Mouse (Mus musculus): Measurements from ENCODE around the gene P2ry12. TPM values are rescaled to one million over a fixed set of nuclear protein-coding genes. Genes with fewer than 3 reads are reported as not detected.

P2ry12 gene
- polyA plus RNA-seq (2012; ENCODE audit: insufficient read depth, low replicate concordance), result 1.6 TPM in 1 of 2 replicates, not detected in the other

GRCm38 (mm10) chr3:59262704-59263103, at the start of gene P2ry12:
Gene P2ry12 (minus strand): TSS chr3:59262871.
- TF ChIP-seq FLI1 (IDR thresholded peaks at IDR 0.05; ENCODE audit: low read length) (no peak), GATA1 (IDR thresholded peaks at IDR 0.05; ENCODE audit: borderline replicate concordance, low read length) (no peak)

DNA sequence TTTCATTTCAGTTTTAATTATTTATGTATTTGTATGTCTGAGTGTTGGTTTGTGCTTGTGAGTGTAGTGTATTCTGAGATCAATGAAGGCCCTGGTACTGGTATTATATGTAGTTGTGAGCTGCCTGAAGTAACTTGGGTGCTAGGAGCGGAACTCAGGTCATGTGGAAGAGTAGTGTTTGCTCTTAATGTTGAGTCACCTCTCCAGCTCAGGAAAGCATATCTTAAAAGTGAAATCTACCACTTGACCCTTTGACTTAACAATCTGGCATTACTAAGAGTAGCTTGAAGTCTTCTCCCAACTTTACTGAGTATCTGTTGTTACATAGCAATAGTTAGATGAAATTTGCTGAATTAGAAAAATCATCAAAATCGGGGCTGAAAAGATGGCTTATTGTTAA, 42.8 kb upstream of the P2ry12 start:
- Histone ChIP-seq H3K36me3 (replicated peaks; ENCODE audit: low read length) (peaks cover 71% of the 10 kb centered on the region), H3K4me1 (no peaks in the 10 kb centered on the region), H3K4me3 (replicated peaks) (no peak overlapping the region), H3K27me3 (replicated peaks) (no peaks in the 10 kb centered on the region), H3K9me3 (no peaks in the 10 kb centered on the region)
- TF ChIP-seq FLI1 (IDR thresholded peaks at IDR 0.05; ENCODE audit: low read length), result no peak
- no peak for TF ChIP-seq GATA1 (IDR thresholded peaks at IDR 0.05; ENCODE audit: borderline replicate concordance, low read length)

More at GRCm38 (mm10) chr3:59262704-59263103, at the start of gene P2ry12:
- H3K27me3 ChIP-seq (replicated peaks), result no peaks in the 10 kb centered on the region
- peaks cover 100% of the 10 kb centered on the region for H3K36me3 ChIP-seq (replicated peaks; ENCODE audit: low read length)
- H3K9me3 ChIP-seq, result no peaks in the 10 kb centered on the region
- peaks cover 22% of the 10 kb centered on the region for H3K4me1 ChIP-seq
- no peak within 1 kb of the TSS for H3K4me3 ChIP-seq (replicated peaks)

GRCm38 (mm10) chr3:59304944-59305343, 42.3 kb upstream of the P2ry12 start:
- H3K36me3 ChIP-seq (replicated peaks; ENCODE audit: low read length), result peaks cover 71% of the 10 kb centered on the region
- no peak for TF ChIP-seq GATA1 (IDR thresholded peaks at IDR 0.05; ENCODE audit: borderline replicate concordance, low read length)
- no peak for TF ChIP-seq FLI1 (IDR thresholded peaks at IDR 0.05; ENCODE audit: low read length)
- no peaks in the 10 kb centered on the region for H3K27me3 ChIP-seq (replicated peaks)
- no peaks in the 10 kb centered on the region for H3K9me3 ChIP-seq
- no peak overlapping the region for H3K4me3 ChIP-seq (replicated peaks)
- H3K4me1 ChIP-seq, result no peaks in the 10 kb centered on the region

DNA sequence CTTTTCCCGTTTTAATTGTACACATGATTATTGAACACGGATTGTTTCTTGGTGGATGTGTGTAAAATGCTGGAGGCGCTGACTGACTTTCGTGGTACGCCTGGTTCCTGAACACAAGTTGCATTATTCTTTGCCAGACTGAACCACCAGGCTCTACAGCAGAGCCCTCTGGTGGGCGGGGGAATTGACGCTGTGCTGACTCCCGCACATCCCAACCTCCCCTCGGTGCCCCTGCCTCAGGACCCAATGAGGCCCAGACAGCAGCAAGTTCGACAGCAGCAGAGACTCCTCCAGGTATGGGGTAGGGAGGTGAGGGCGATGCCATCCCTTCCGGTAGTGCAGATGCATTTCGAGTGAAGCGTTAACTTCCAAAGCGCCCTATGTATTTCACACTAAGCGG, 35.0 kb upstream of the P2ry12 start:
- no peak overlapping the region for H3K4me3 ChIP-seq (replicated peaks)
- TF ChIP-seq GATA1 (IDR thresholded peaks at IDR 0.05; ENCODE audit: borderline replicate concordance, low read length), result no peak
- H3K36me3 ChIP-seq (replicated peaks; ENCODE audit: low read length), result peaks cover 86% of the 10 kb centered on the region
- no peaks in the 10 kb centered on the region for H3K9me3 ChIP-seq
- no peaks in the 10 kb centered on the region for H3K27me3 ChIP-seq (replicated peaks)
- H3K4me1 ChIP-seq, result peaks cover 14% of the 10 kb centered on the region

GRCm38 (mm10) chr3:59296563-59297130, 34.0 kb upstream of the P2ry12 start:
- Histone ChIP-seq H3K36me3 (replicated peaks; ENCODE audit: low read length) (peaks cover 90% of the 10 kb centered on the region), H3K4me3 (replicated peaks) (no peak overlapping the region), H3K9me3 (no peaks in the 10 kb centered on the region), H3K4me1 (peaks cover 14% of the 10 kb centered on the region), H3K27me3 (replicated peaks) (no peaks in the 10 kb centered on the region)
- TF ChIP-seq GATA1 (IDR thresholded peaks at IDR 0.05; ENCODE audit: borderline replicate concordance, low read length) (no peak), FLI1 (IDR thresholded peaks at IDR 0.05; ENCODE audit: low read length) (no peak)

- no peak overlapping the region for H3K4me3 ChIP-seq (replicated peaks)
- H3K4me1 ChIP-seq, result peaks cover 14% of the 10 kb centered on the region
- H3K27me3 ChIP-seq (replicated peaks), result no peaks in the 10 kb centered on the region
- TF ChIP-seq FLI1 (IDR thresholded peaks at IDR 0.05; ENCODE audit: low read length) (no peak), GATA1 (IDR thresholded peaks at IDR 0.05; ENCODE audit: borderline replicate concordance, low read length) (no peak)
- H3K9me3 ChIP-seq, result no peaks in the 10 kb centered on the region
- H3K36me3 ChIP-seq (replicated peaks; ENCODE audit: low read length), result peaks cover 88% of the 10 kb centered on the region
Observed at GRCm38 (mm10) chr3:59295699-59296562, 33.3 kb upstream of the P2ry12 start.

- no peaks in the 10 kb centered on the region for H3K27me3 ChIP-seq (replicated peaks)
- H3K4me3 ChIP-seq (replicated peaks), result no peak overlapping the region
- H3K36me3 ChIP-seq (replicated peaks; ENCODE audit: low read length), result peaks cover 87% of the 10 kb centered on the region
- no peaks in the 10 kb centered on the region for H3K9me3 ChIP-seq
- no peak for TF ChIP-seq GATA1 (IDR thresholded peaks at IDR 0.05; ENCODE audit: borderline replicate concordance, low read length)
- no peak for TF ChIP-seq FLI1 (IDR thresholded peaks at IDR 0.05; ENCODE audit: low read length)
- H3K4me1 ChIP-seq, result peaks cover 8% of the 10 kb centered on the region; the same call in 1 of the 2 replicates
Observed at GRCm38 (mm10) chr3:59293437-59294199, 30.9 kb upstream of the P2ry12 start.

GRCm38 (mm10) chr3:59290551-59290950, 27.9 kb upstream of the P2ry12 start:
- no peaks in the 10 kb centered on the region for H3K9me3 ChIP-seq
- H3K36me3 ChIP-seq (replicated peaks; ENCODE audit: low read length), result peaks cover 74% of the 10 kb centered on the region
- no peaks in the 10 kb centered on the region for H3K27me3 ChIP-seq (replicated peaks)
- no peaks in the 10 kb centered on the region for H3K4me1 ChIP-seq
- TF ChIP-seq GATA1 (IDR thresholded peaks at IDR 0.05; ENCODE audit: borderline replicate concordance, low read length), result no peak
- TF ChIP-seq FLI1 (IDR thresholded peaks at IDR 0.05; ENCODE audit: low read length), result no peak
- H3K4me3 ChIP-seq (replicated peaks), result no peak overlapping the region

DNA sequence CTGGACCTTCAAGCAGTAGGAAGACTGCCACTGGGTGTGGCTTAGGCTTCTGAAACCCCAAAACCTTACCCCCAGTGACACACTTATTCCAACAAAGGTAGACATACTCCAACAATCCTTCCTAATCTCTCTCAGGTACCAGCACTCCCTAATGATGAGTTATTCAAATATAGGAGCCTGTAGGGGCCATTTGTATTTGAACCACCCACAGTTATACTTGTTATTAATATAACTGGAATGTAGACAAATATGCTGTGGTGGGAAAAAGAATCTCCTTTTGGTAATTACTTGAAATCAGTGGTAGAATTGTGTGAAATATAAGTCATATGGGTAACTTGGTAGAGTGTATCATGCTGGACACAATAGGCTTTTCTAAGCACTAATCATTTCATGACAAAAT, 15.9 kb upstream of the P2ry12 start:
- Histone ChIP-seq H3K4me3 (replicated peaks) (no peak overlapping the region), H3K9me3 (no peaks in the 10 kb centered on the region), H3K36me3 (replicated peaks; ENCODE audit: low read length) (peaks cover 59% of the 10 kb centered on the region), H3K4me1 (peaks cover 4% of the 10 kb centered on the region; the same call in 1 of the 2 replicates), H3K27me3 (replicated peaks) (no peaks in the 10 kb centered on the region)
- TF ChIP-seq FLI1 (IDR thresholded peaks at IDR 0.05; ENCODE audit: low read length) (no peak), GATA1 (IDR thresholded peaks at IDR 0.05; ENCODE audit: borderline replicate concordance, low read length) (no peak)

All from megakaryocyte, embryonic 14.5 days (primary cell).